Mouse (Mus musculus): ENCODE measurements around the gene Ndufa13. TPM values are rescaled to one million over a fixed set of nuclear protein-coding genes. Genes with fewer than 3 reads are reported as not detected.

The Ndufa13 gene
- polyA plus RNA-seq, 1 experiment, result 122 TPM

DNA sequence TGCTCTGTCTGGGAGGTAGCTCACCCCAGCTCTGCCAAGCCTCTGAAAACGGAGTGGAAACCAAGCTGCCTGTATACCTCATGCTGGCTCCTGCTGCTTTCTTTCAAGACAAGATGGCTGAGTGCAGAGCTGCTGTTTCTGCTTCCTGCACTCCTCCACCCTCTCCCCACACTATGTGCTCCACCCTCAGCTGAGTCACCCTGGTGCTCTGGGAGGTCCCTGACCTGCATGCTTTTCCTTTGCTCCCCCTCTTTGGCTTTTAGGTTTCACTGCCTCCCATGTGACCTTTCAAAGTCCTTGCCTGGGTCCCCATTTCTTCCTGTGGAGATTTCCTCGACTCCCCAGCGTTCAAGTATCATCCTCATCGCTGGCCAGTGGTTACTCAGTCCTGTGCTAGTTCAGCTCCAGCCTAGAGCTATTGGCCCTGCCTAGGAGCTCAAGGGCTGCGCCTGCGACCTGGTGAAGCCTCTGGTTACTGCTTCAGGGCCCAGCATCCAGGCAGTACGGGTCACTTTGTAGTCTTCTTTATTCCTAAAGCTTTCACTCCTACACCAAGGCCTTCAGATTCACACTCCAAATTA lies 51.3 kb downstream of the Ndufa13 start:
- Histone ChIP-seq H3K36me3 (ENCODE audit: control insufficient read depth, insufficient read depth, low read length) (no peaks in the 10 kb centered on the region), H3K4me1 (ENCODE audit: control insufficient read depth, insufficient read depth, low read length) (no peaks in the 10 kb centered on the region), H3K27me3 (ENCODE audit: control insufficient read depth, insufficient read depth, low read length) (no peaks in the 10 kb centered on the region), H3K27ac (ENCODE audit: control insufficient read depth, insufficient read depth, low read depth, low read length) (no peak overlapping the region), H3K4me3 (ENCODE audit: control insufficient read depth, low read depth, low read length) (no peak overlapping the region)
- TF ChIP-seq CTCF (IDR thresholded peaks at IDR 0.05; ENCODE audit: control insufficient read depth, insufficient read depth, insufficient replicate concordance, low read depth, low read length) (no peak), POLR2A (IDR thresholded peaks at IDR 0.05; ENCODE audit: control insufficient read depth, low read depth, low read length) (no peak)

- Histone ChIP-seq H3K4me1 (ENCODE audit: control insufficient read depth, insufficient read depth, low read length) (no peaks in the 10 kb centered on the region), H3K4me3 (ENCODE audit: control insufficient read depth, low read depth, low read length) (no peak overlapping the region), H3K36me3 (ENCODE audit: control insufficient read depth, insufficient read depth, low read length) (no peaks in the 10 kb centered on the region), H3K27me3 (ENCODE audit: control insufficient read depth, insufficient read depth, low read length) (no peaks in the 10 kb centered on the region), H3K27ac (ENCODE audit: control insufficient read depth, insufficient read depth, low read depth, low read length) (no peak overlapping the region)
- TF ChIP-seq POLR2A (IDR thresholded peaks at IDR 0.05; ENCODE audit: control insufficient read depth, low read depth, low read length), result no peak
- peak; percentile 62; the same call in 1 of the 2 replicates for TF ChIP-seq CTCF (IDR thresholded peaks at IDR 0.05; ENCODE audit: control insufficient read depth, insufficient read depth, insufficient replicate concordance, low read depth, low read length)
Measured at GRCm38 (mm10) chr8:69849899-69850298, 52.5 kb downstream of the Ndufa13 start.

DNA sequence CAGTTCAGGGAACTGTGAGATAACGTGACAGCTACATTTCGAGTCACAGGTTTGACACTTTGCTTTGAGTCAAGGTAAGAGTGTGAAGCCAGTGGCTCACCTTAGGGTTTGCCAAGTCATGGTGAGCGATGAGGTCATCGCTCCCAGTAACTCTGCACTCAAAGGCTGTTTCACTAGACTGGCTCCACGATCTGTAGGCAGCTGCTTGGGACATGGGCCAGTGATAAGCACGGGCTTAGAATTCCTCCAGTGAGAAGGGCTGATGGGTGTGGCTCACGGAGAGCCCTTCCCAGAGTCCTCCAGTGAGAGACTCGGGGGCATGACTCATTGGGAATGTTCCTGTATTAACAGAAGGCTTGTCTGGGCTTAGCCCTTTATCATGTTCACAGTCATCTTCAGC lies 53.4 kb downstream of the Ndufa13 start:
- no peak for TF ChIP-seq CTCF (IDR thresholded peaks at IDR 0.05; ENCODE audit: control insufficient read depth, insufficient read depth, insufficient replicate concordance, low read depth, low read length)
- TF ChIP-seq POLR2A (IDR thresholded peaks at IDR 0.05; ENCODE audit: control insufficient read depth, low read depth, low read length), result no peak
- Histone ChIP-seq H3K4me1 (ENCODE audit: control insufficient read depth, insufficient read depth, low read length) (no peaks in the 10 kb centered on the region), H3K27me3 (ENCODE audit: control insufficient read depth, insufficient read depth, low read length) (no peaks in the 10 kb centered on the region), H3K4me3 (ENCODE audit: control insufficient read depth, low read depth, low read length) (no peak overlapping the region), H3K27ac (ENCODE audit: control insufficient read depth, insufficient read depth, low read depth, low read length) (no peak overlapping the region), H3K36me3 (ENCODE audit: control insufficient read depth, insufficient read depth, low read length) (no peaks in the 10 kb centered on the region)

GRCm38 (mm10) chr8:69847167-69848065 lies 54.9 kb downstream of the Ndufa13 start:
- no peaks in the 10 kb centered on the region for H3K27me3 ChIP-seq (ENCODE audit: control insufficient read depth, insufficient read depth, low read length)
- no peak overlapping the region for H3K4me3 ChIP-seq (ENCODE audit: control insufficient read depth, low read depth, low read length)
- no peaks in the 10 kb centered on the region for H3K36me3 ChIP-seq (ENCODE audit: control insufficient read depth, insufficient read depth, low read length)
- H3K27ac ChIP-seq (ENCODE audit: control insufficient read depth, insufficient read depth, low read depth, low read length), result no peak overlapping the region
- no peaks in the 10 kb centered on the region for H3K4me1 ChIP-seq (ENCODE audit: control insufficient read depth, insufficient read depth, low read length)
- TF ChIP-seq CTCF (IDR thresholded peaks at IDR 0.05; ENCODE audit: control insufficient read depth, insufficient read depth, insufficient replicate concordance, low read depth, low read length) (no peak), POLR2A (IDR thresholded peaks at IDR 0.05; ENCODE audit: control insufficient read depth, low read depth, low read length) (no peak)

Other genes starting within 250 kb of the Ndufa13 start
- gene Zfp964, start 248.1 kb downstream of the Ndufa13 start, polyA plus RNA-seq (2012; rRNA removed), result 0.51 and 0.75 TPM in 2 replicates
- gene Zfp869, start 191.8 kb downstream of the Ndufa13 start, polyA plus RNA-seq (2012; rRNA removed), result 1.4 TPM in 2 replicates
- 0.47 and 0.48 TPM in 2 replicates for gene Zfp963, start 152.6 kb downstream of the Ndufa13 start, polyA plus RNA-seq (2012; rRNA removed)
- not detected in 2 replicates for gene Gm20422, start 127.7 kb downstream of the Ndufa13 start, polyA plus RNA-seq (2012; rRNA removed)
- gene Atp13a1, start 111.4 kb downstream of the Ndufa13 start, polyA plus RNA-seq (2012; rRNA removed), result 22.6 and 23.6 TPM in 2 replicates
- 6.4 and 8.1 TPM in 2 replicates for gene Zfp866, start 111.4 kb downstream of the Ndufa13 start, polyA plus RNA-seq (2012; rRNA removed)
- 4.4 and 4.5 TPM in 2 replicates for gene Gmip, start 93.9 kb downstream of the Ndufa13 start, polyA plus RNA-seq (2012; rRNA removed)
- 7.9 and 10.1 TPM in 2 replicates for gene Lpar2, start 80.1 kb downstream of the Ndufa13 start, polyA plus RNA-seq (2012; rRNA removed)
- gene Pbx4, start 70.1 kb downstream of the Ndufa13 start, polyA plus RNA-seq (2012; rRNA removed), result 187 and 222 TPM in 2 replicates
- 0.36 and 0.51 TPM in 2 replicates for gene Cilp2, start 14.9 kb downstream of the Ndufa13 start, polyA plus RNA-seq (2012; rRNA removed)
- 844 and 936 TPM in 2 replicates for gene Tssk6, start 374 bp downstream of the Ndufa13 start, polyA plus RNA-seq (2012; rRNA removed)
- 0.95 TPM in 2 replicates for gene Yjefn3, start 154 bp upstream of the Ndufa13 start, polyA plus RNA-seq (2012; rRNA removed)
- 80.8 and 84.9 TPM in 2 replicates for gene Gatad2a, start 93.8 kb upstream of the Ndufa13 start, polyA plus RNA-seq (2012; rRNA removed)
- gene Mau2, start 140.2 kb upstream of the Ndufa13 start, polyA plus RNA-seq (2012; rRNA removed), result 46.0 and 52.7 TPM in 2 replicates
- 32.5 and 34.5 TPM in 2 replicates for gene Sugp1, start 140.3 kb upstream of the Ndufa13 start, polyA plus RNA-seq (2012; rRNA removed)
- 11.0 and 14.1 TPM in 2 replicates for gene Tm6sf2, start 170.4 kb upstream of the Ndufa13 start, polyA plus RNA-seq (2012; rRNA removed)
- 0.23 and 0.31 TPM in 2 replicates for gene Hapln4, start 180.9 kb upstream of the Ndufa13 start, polyA plus RNA-seq (2012; rRNA removed)
- 7.3 and 8.9 TPM in 2 replicates for gene Ncan, start 218.3 kb upstream of the Ndufa13 start, polyA plus RNA-seq (2012; rRNA removed)
- 3.8 and 4.8 TPM in 2 replicates for gene Nr2c2ap, start 228.8 kb upstream of the Ndufa13 start, polyA plus RNA-seq (2012; rRNA removed)
- gene Rfxank, start 236.6 kb upstream of the Ndufa13 start, polyA plus RNA-seq (2012; rRNA removed), result 19.1 TPM in 2 replicates
- gene Borcs8, start 236.9 kb upstream of the Ndufa13 start, polyA plus RNA-seq (2012; rRNA removed), result 104 and 117 TPM in 2 replicates
- gene Mef2b, start 237.2 kb upstream of the Ndufa13 start, polyA plus RNA-seq (2012; rRNA removed), result 2.6 and 3.7 TPM in 2 replicates